Mouse (Mus musculus): Measurements from ENCODE around the gene Exoc3l4. TPM values are rescaled to one million over a fixed set of nuclear protein-coding genes. Genes with fewer than 3 reads are reported as not detected.

Gene Exoc3l4
- polyA plus RNA-seq, 1 experiment from 2014 or later = 5.7 TPM

DNA sequence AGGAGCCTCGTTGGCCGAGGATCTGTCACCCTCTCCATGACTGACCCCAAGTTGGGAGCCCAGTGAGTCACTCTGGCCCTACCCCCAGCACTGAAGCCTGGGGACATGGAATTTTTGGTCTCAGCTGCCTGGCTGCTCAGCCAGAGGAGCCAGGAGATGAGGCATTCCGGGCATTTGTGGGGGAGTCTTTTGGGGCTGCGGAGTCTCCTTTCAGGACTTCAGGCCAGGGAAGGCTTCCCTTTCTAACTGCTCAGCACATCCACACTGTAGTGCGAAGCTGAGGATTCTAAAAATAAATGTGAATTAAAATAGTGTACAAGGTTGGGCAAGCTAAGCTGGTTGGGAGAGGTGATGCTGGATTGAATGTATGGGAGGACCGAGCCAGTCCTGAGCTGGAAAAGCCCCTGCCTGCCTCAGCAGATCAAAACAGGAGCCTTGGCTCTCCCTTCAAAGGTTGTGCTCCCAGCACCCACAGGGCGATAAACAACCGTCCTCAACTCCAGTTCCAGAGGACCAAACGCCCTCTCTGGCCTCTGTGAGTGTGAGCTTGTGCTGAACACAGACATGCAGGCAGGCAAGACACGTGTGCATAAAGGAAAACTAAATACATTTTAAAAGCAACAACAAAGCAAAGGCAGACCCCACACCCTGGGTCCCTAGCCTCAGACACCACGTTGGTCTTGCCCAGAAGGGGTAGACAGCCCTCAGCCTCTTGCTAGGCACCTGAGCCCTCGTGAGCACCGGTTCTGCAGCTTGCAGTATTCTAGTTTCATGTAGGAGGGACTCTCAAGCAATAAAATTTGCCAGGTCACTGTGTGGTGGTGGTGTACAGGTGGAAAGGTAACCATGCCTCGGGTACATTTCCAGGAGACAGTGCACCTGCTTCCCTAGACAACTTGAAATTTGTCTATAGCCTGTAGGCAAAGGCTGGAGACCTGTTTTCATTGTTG, 14.3 kb downstream of the Exoc3l4 start:
- Histone ChIP-seq H3K4me1 (peaks cover 79% of the 10 kb centered on the region), H3K27ac (replicated peaks) (peak overlapping the region; percentile 78; the same call in 1 of the 2 replicates), H3K4me3 (peak overlapping the region; percentile 56; the same call in 1 of the 2 replicates), H3K27me3 (replicated peaks; ENCODE audit: low read depth, poor library complexity, severe bottlenecking) (peaks cover 97% of the 10 kb centered on the region), H3K36me3 (replicated peaks) (no peaks in the 10 kb centered on the region), H3K9me3 (no peaks in the 10 kb centered on the region)
- 21% methylated on average over 14 of the region's 14 CpGs for WGBS
- no peak for DNase-seq (ENCODE audit: low spot score)

DNA sequence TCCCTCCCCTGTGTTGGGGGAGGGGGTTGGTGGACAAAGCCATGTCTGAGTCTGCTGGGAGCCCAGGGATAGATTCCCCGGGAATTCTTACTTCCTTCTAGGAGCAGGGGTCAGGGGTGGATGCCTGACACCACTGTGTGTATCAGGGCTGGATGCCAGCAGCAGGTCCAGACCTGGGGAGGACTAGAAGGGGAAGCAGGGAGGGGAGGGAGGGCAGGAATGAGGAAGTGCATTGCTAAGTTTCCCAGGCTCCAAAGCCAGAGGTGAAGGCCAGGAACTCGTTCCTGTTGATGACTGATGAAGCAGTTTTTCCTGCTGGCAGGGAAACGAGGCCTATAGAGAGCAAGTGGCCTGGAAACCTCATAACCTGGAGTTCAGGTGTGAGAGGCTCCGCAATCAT, 15.3 kb downstream of the Exoc3l4 start:
- Histone ChIP-seq H3K4me1 (peaks cover 82% of the 10 kb centered on the region), H3K9me3 (no peaks in the 10 kb centered on the region), H3K27ac (replicated peaks) (0 out of 2 replicates have a peak overlapping the region, but pooled peaks have one; percentile 24), H3K27me3 (replicated peaks; ENCODE audit: low read depth, poor library complexity, severe bottlenecking) (peaks cover 97% of the 10 kb centered on the region), H3K36me3 (replicated peaks) (no peaks in the 10 kb centered on the region), H3K4me3 (no peak overlapping the region)
- peak; percentile 43 for DNase-seq (ENCODE audit: low spot score)
- 28% methylated on average over 4 of the region's 4 CpGs for WGBS

DNA sequence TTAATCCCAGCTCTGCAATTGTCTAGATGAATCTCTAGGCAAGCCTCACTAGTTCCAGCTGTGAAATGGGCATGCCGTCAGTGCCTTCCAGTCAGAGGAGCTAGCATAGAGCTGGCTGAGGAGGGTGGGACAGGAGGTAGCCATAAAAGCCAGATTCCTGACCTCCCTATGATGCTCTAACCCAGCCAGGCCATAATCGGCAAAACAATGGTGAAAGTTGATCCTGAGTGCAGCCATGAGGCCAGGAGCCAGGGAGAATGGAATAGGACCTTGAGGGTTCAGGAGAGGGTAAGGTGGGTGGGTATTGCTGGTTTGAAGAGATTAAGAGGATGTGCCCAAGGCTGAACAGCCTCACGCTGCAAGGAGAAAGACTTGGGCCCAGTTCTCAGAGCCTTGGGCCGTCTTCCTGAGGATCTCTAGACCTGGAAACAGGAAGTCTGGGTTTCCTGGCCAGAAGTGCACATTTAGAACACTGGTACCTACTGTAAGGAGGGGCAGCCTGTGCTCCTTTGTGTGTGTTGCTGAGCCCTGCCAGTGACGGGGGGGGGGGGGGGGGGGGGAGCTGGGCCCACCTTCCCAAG, 16.0 kb downstream of the Exoc3l4 start:
- Histone ChIP-seq H3K9me3 (no peaks in the 10 kb centered on the region), H3K27ac (replicated peaks) (peak overlapping the region; percentile 7), H3K4me3 (no peak overlapping the region), H3K27me3 (replicated peaks; ENCODE audit: low read depth, poor library complexity, severe bottlenecking) (peaks cover 97% of the 10 kb centered on the region), H3K36me3 (replicated peaks) (no peaks in the 10 kb centered on the region), H3K4me1 (peaks cover 84% of the 10 kb centered on the region)
- no peak for DNase-seq (ENCODE audit: low spot score)
- 46% methylated on average over 5 of the region's 5 CpGs for WGBS

DNA sequence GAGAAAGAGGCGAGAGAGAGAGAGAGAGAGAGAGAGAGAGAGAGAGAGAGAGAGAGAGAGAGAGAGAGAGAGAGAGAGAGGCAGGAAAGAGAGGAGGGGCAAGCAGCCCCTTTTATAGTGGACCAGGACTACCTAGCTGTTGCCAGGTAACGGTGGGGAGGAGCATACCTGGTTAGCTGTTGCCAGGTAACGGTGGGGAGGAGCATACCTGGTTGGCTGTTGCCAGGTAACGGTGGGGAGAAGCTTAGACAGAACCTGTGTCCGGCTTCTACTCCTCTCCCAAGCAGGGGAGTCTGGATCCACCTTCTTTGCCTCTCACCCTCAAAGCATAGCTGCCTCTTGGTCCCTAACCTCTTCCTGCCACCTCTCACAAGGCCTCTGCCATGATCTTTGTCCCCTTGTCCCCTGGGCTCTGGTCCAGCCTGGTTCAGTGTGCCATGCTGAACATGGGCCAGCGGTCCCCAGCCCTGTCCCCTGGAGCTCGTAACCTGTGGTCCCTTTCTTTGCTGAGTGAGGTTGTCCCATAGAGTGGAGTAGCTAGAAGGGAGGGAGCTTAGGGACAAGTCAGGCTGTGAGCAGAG, 17.4 kb downstream of the Exoc3l4 start:
- Histone ChIP-seq H3K4me3 (peak overlapping the region; percentile 21), H3K27ac (replicated peaks) (0 out of 2 replicates have a peak overlapping the region, but pooled peaks have one; percentile 12), H3K4me1 (peaks cover 70% of the 10 kb centered on the region), H3K27me3 (replicated peaks; ENCODE audit: low read depth, poor library complexity, severe bottlenecking) (peaks cover 94% of the 10 kb centered on the region), H3K9me3 (no peaks in the 10 kb centered on the region), H3K36me3 (replicated peaks) (no peaks in the 10 kb centered on the region)
- WGBS = 31% methylated on average over 7 of the region's 7 CpGs
- DNase-seq (ENCODE audit: low spot score) = peak; percentile 34

DNA sequence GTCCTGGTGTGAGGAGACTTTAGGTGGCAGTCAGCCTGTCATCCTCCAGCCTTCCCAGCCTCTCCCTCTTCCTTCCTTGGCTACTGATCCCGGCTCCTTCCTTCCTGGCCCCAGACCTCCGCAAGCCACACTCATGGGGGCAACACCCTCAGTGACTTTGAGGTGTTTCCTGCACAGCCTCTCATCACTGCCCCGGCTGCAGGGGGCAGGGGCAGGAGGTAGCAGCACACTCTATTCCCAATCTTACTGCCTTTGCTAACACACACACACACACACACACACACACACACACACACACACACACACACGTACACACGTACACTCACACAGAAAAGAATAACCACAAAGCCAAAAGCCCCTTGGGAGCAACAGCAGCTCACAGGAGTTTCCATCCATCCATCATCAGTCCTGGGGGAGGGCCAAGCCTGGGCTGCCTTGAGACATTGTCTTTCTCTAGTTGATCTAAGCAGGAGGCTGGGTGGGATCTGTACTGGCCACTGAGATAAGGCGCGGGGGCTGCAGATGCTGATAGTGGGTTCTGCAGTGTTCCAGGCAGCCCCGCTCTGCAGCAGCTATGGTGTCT, 18.0 kb downstream of the Exoc3l4 start:
- Histone ChIP-seq H3K4me1 (peaks cover 64% of the 10 kb centered on the region), H3K4me3 (peak overlapping the region; percentile 21; the same call in 1 of the 2 replicates), H3K27ac (replicated peaks) (no peak overlapping the region), H3K9me3 (no peaks in the 10 kb centered on the region), H3K27me3 (replicated peaks; ENCODE audit: low read depth, poor library complexity, severe bottlenecking) (peaks cover 91% of the 10 kb centered on the region), H3K36me3 (replicated peaks) (no peaks in the 10 kb centered on the region)
- no peak for DNase-seq (ENCODE audit: low spot score)
- 53% methylated on average over 8 of the region's 8 CpGs for WGBS

DNA sequence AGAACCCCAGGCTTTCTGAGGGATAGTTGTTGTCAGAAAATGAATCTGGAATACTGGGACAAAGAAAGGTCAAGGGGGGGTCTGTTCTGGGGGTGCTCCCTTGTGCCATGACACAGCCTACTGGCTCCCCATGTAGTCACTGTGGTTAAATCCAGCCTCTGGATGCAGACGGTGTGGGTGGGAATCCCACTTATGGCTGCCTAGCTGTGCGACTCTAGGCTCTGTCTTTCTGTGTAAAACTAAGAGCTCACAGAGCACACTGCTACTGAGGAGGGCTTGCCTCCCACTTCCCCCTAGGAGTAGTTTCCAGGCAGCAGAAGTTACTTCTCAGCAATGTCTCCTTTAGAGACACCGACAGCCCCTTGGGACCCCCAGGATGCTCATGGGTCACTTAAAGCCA, 19.4 kb downstream of the Exoc3l4 start:
- DNase-seq (ENCODE audit: low spot score) = no peak
- Histone ChIP-seq H3K27ac (replicated peaks) (no peak overlapping the region), H3K9me3 (0 out of 2 replicates have a peak, but pooled peaks cover 2% of the 10 kb centered on the region), H3K4me3 (no peak overlapping the region), H3K27me3 (replicated peaks; ENCODE audit: low read depth, poor library complexity, severe bottlenecking) (peaks cover 90% of the 10 kb centered on the region), H3K4me1 (peaks cover 51% of the 10 kb centered on the region), H3K36me3 (replicated peaks) (no peaks in the 10 kb centered on the region)
- 89% methylated on average over 3 of the region's 3 CpGs for WGBS

DNA sequence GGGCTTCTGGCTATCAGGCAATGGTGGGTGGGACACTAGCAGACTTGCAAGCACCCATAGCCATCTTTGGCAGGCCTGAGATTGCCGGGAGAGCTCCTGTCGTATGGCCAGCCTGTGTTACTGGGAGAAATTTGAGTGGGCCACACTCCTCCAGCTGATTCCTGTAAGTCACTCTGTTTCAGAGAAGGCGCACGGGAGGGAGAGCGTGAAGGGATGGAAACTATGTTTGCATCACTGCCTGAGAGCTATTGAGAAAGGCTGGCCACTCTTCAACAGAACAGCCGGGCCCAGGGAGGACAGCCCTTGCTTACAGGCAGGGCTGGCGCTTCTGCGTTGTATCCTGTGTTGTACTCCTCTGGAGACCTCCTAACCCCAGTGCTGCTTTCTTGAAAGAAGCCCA, 19.8 kb downstream of the Exoc3l4 start:
- Histone ChIP-seq H3K27me3 (replicated peaks; ENCODE audit: low read depth, poor library complexity, severe bottlenecking) (peaks cover 90% of the 10 kb centered on the region), H3K4me3 (no peak overlapping the region), H3K27ac (replicated peaks) (no peak overlapping the region), H3K4me1 (peaks cover 49% of the 10 kb centered on the region), H3K36me3 (replicated peaks) (no peaks in the 10 kb centered on the region), H3K9me3 (0 out of 2 replicates have a peak, but pooled peaks cover 2% of the 10 kb centered on the region)
- WGBS = 76% methylated on average over 8 of the region's 8 CpGs
- DNase-seq (ENCODE audit: low spot score) = no peak

DNA sequence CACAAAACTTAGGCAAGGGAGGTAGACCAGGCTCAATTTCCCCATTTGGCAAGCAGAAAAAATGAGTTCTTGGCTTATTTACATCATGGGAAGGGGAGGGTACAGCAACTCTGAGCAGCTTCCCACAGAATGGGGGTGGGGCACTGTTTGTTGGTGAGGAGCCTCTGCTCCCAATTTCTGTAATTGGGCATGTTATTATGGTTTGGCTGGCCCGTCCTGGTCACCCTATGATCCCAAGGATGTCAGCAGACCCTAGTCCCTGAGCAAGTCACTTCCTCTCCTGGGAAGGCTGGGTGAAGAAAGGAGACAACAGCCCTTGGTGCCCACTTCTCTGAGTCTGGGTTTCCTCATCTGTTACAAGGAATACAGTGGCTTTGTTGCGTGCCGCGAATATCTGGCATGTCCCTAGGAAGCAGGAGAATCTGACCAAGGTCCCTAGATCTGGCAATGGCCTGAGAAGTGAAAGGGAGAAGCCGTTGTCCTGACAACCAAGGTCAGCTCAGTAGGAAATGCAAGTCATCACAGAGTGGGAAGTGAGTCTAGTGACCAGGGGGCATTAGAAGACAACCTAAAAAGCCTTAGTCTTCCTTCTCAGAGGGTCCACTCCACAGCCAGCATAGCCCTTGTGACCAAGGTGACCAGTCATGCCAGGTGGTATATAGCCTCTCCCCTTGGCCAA, 20.5 kb downstream of the Exoc3l4 start:
- DNase-seq (ENCODE audit: low spot score) = no peak
- no peaks in the 10 kb centered on the region for H3K36me3 ChIP-seq (replicated peaks)
- 0 out of 2 replicates have a peak, but pooled peaks cover 2% of the 10 kb centered on the region for H3K9me3 ChIP-seq
- 74% methylated on average over 5 of the region's 5 CpGs for WGBS
- peaks cover 49% of the 10 kb centered on the region for H3K4me1 ChIP-seq
- H3K27ac ChIP-seq (replicated peaks) = no peak overlapping the region
- peaks cover 90% of the 10 kb centered on the region for H3K27me3 ChIP-seq (replicated peaks; ENCODE audit: low read depth, poor library complexity, severe bottlenecking)
- H3K4me3 ChIP-seq = no peak overlapping the region

DNA sequence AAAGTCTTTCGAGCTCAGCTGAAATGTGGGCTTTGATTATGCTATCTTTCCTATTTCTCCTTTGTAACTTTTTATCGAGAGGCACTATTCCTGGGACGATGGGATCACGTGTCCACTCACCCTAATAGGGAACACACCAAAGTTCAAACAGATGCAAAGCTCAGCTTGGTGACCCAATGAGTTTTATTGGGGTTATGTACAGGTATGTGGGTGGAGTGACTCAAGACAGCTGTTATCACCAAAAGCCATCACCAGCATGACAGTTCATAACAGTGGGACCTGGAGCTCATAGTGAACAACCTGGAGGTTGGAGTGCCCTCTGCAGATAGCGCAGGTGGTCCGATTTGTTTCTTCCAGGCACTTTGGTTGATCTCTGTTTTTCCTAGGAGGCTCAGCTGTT, 22.0 kb downstream of the Exoc3l4 start:
- H3K27ac ChIP-seq (replicated peaks) = no peak overlapping the region
- H3K36me3 ChIP-seq (replicated peaks) = no peaks in the 10 kb centered on the region
- WGBS = 82% methylated on average over 6 of the region's 6 CpGs
- peaks cover 51% of the 10 kb centered on the region for H3K4me1 ChIP-seq
- H3K4me3 ChIP-seq = no peak overlapping the region
- DNase-seq (ENCODE audit: low spot score) = no peak
- H3K27me3 ChIP-seq (replicated peaks; ENCODE audit: low read depth, poor library complexity, severe bottlenecking) = peaks cover 90% of the 10 kb centered on the region
- H3K9me3 ChIP-seq = 0 out of 2 replicates have a peak, but pooled peaks cover 2% of the 10 kb centered on the region

DNA sequence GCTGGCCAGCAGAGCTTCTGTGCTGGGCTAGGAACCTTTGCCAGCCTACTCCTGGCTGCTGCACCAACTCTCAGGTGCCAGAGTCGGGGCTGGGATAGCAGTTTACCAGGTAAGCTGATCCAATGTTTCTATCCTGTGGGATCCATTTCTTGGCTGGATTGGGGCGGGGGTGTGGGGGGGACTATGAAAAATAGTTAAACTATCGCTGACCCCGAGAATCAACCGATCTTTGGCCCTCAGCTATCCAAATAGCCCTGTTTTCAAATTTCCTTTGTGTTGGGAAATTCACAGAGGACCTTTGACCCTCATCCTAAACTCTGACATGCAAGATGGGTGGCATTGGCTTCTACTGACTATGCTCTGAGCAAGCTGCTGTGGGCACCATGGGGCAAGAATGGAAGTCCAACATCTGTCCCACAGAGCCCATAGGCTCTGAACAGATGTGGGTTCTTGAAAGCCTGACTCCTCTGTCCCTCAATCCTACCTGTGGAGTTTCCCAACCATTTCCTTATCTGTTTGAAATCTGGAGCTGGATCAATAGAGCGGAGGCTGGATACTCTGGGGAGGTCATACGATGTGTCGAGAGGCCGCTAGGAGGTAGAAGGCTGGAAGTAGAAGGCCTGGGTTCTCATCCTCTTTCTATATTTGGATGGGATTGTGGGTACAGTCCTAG, 24.0 kb downstream of the Exoc3l4 start:
- no peak overlapping the region for H3K4me3 ChIP-seq
- 0 out of 2 replicates have a peak, but pooled peaks cover 2% of the 10 kb centered on the region for H3K9me3 ChIP-seq
- peaks cover 92% of the 10 kb centered on the region for H3K27me3 ChIP-seq (replicated peaks; ENCODE audit: low read depth, poor library complexity, severe bottlenecking)
- H3K27ac ChIP-seq (replicated peaks) = no peak overlapping the region
- DNase-seq (ENCODE audit: low spot score) = no peak
- H3K4me1 ChIP-seq = peaks cover 51% of the 10 kb centered on the region
- H3K36me3 ChIP-seq (replicated peaks) = no peaks in the 10 kb centered on the region
- 90% methylated on average over 9 of the region's 9 CpGs for WGBS

DNA sequence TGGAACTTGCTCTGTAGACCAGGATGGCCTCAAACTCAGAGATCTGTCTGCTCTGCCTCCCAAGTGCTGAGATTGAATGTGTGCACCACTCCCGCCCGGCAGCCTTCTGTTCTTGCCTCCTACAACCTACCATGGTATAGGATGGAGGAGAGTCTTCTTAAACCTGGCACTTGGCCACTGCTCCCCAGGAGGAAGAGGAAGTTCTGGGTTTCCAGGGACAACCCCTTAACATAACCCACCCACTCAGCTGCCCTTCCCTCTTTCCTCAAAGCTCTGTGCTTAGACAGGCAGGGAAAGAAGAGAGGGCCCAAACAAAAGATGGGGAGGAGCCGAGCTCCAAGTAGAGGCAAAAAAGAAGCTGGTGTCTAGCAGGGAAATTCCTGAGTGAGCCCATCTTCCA, 24.7 kb downstream of the Exoc3l4 start:
- Histone ChIP-seq H3K4me3 (peak overlapping the region; percentile 61), H3K9me3 (0 out of 2 replicates have a peak, but pooled peaks cover 2% of the 10 kb centered on the region), H3K27me3 (replicated peaks; ENCODE audit: low read depth, poor library complexity, severe bottlenecking) (peaks cover 93% of the 10 kb centered on the region), H3K36me3 (replicated peaks) (no peaks in the 10 kb centered on the region), H3K4me1 (peaks cover 56% of the 10 kb centered on the region), H3K27ac (replicated peaks) (no peak overlapping the region)
- 67% methylated on average over 3 of the region's 3 CpGs for WGBS
- no peak for DNase-seq (ENCODE audit: low spot score)
